In the genomic region with DNA sequence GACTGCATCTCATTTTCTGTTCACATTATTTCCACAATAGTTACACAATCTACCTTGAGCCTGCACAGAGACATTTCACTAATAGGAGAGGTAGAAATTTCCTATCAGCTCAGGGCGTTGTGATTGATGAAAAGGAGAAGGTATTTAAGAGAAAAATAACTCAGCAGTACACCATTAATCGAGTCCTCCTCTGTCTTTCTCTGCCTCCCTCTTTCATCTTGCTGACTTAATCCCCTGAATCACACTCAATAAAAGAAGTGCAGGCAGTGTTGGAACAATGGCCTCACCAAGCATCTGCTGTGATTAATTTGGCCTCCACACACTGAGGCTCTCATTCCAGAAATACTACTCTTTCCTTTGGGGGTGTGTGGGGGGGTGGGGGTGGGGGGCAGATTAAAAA, we compare ENCODE assay signal across 30 mouse cellular contexts.
DNase-seq lines count a peak whose midpoint lies in the region; ATAC-seq lines count a peak whose summit lies in the region.
"Had no signal": no experiment of that assay in that cellular context is flagged by ENCODE, and none has a peak within 500 bp of the region (broad histone marks: within the 10 kb centered on the region; RNA-seq: fewer than 3 reads in every experiment).

No protein-coding gene starts in this region.

- peaks cover 57% of the 10 kb centered on the region for H3K27me3 ChIP-seq in forebrain, embryonic 10.5 days (ENCODE audit: poor library complexity, severe bottlenecking)
- no peaks in the 10 kb centered on the region for H3K27me3 ChIP-seq in forebrain, embryonic 16.5 days (replicated peaks; ENCODE audit: control insufficient read depth, insufficient read depth, low read length)
- no peaks in the 10 kb centered on the region for H3K27me3 ChIP-seq in hindbrain, embryonic 14.5 days (ENCODE audit: control insufficient read depth, insufficient read depth, low read length)
- no peaks in the 10 kb centered on the region for H3K27me3 ChIP-seq in hindbrain, embryonic 11.5 days (ENCODE audit: control insufficient read depth, insufficient read depth, low read length)
- no peaks in the 10 kb centered on the region for H3K27me3 ChIP-seq in midbrain, embryonic 13.5 days
- H3K27me3 ChIP-seq: heart, embryonic 12.5 days; liver, embryonic 15.5 days; neural tube, embryonic 12.5 days; Patski had no signal

- H3K4me1 ChIP-seq in forebrain, embryonic 10.5 days = peaks cover 26% of the 10 kb centered on the region
- no peaks in the 10 kb centered on the region for H3K4me1 ChIP-seq in forebrain, embryonic 16.5 days (replicated peaks; ENCODE audit: control insufficient read depth, insufficient read depth, low read length)
- H3K4me1 ChIP-seq in hindbrain, embryonic 14.5 days (replicated peaks; ENCODE audit: control insufficient read depth, insufficient read depth, low read length) = no peaks in the 10 kb centered on the region
- H3K4me1 ChIP-seq in hindbrain, embryonic 11.5 days (replicated peaks; ENCODE audit: control insufficient read depth, insufficient read depth, low read length) = no peaks in the 10 kb centered on the region
- H3K4me1 ChIP-seq in midbrain, embryonic 13.5 days (replicated peaks) = peaks cover 16% of the 10 kb centered on the region
- H3K4me1 ChIP-seq: heart, embryonic 12.5 days; liver, embryonic 15.5 days; neural tube, embryonic 12.5 days had no signal

- ATAC-seq in forebrain, embryonic 16.5 days = no peak
- no peak for ATAC-seq in hindbrain, embryonic 14.5 days (ENCODE audit: low FRiP score)
- no peak for ATAC-seq in hindbrain, embryonic 11.5 days (ENCODE audit: low FRiP score)
- ATAC-seq in midbrain, embryonic 13.5 days = peak; percentile 37; the same call in 1 of the 2 replicates
- ATAC-seq: inflammation-experienced regulatory T-cells, adult 6 months; Patski had no signal

- no peak overlapping the region for H3K27ac ChIP-seq in forebrain, embryonic 10.5 days
- no peak overlapping the region for H3K27ac ChIP-seq in forebrain, embryonic 16.5 days (ENCODE audit: low read length)
- 0 out of 2 replicates have a peak overlapping the region, but pooled peaks have one; percentile 26 for H3K27ac ChIP-seq in hindbrain, embryonic 14.5 days
- H3K27ac ChIP-seq in hindbrain, embryonic 11.5 days (ENCODE audit: low read depth, low read length) = no peak overlapping the region
- H3K27ac ChIP-seq in midbrain, embryonic 13.5 days = no peak overlapping the region
- H3K27ac ChIP-seq: liver, embryonic 15.5 days; neural tube, embryonic 12.5 days had no signal

- no peaks in the 10 kb centered on the region for H3K9me3 ChIP-seq in forebrain, embryonic 10.5 days
- H3K9me3 ChIP-seq in forebrain, embryonic 16.5 days (ENCODE audit: control insufficient read depth, low read length) = 0 out of 2 replicates have a peak, but pooled peaks cover 3% of the 10 kb centered on the region
- no peaks in the 10 kb centered on the region for H3K9me3 ChIP-seq in hindbrain, embryonic 14.5 days (ENCODE audit: control insufficient read depth, low read length)
- no peaks in the 10 kb centered on the region for H3K9me3 ChIP-seq in hindbrain, embryonic 11.5 days (ENCODE audit: control insufficient read depth, low read length)
- H3K9me3 ChIP-seq in midbrain, embryonic 13.5 days = no peaks in the 10 kb centered on the region
- H3K9me3 ChIP-seq: G1E; heart, embryonic 12.5 days; liver, embryonic 15.5 days; neural tube, embryonic 12.5 days had no signal

- WGBS in forebrain, embryonic 10.5 days = 20% methylated on average over 2 of the region's 2 CpGs
- 4% methylated on average over 2 of the region's 2 CpGs for WGBS in forebrain, embryonic 16.5 days
- 2% methylated on average over 2 of the region's 2 CpGs for WGBS in hindbrain, embryonic 14.5 days
- 28% methylated on average over 2 of the region's 2 CpGs for WGBS in hindbrain, embryonic 11.5 days
- 3% methylated on average over 2 of the region's 2 CpGs for WGBS in midbrain, embryonic 13.5 days

- no peak overlapping the region for H3K4me2 ChIP-seq in forebrain, embryonic 16.5 days (ENCODE audit: low read length)
- no peak overlapping the region for H3K4me2 ChIP-seq in hindbrain, embryonic 14.5 days (replicated peaks)
- H3K4me2 ChIP-seq in hindbrain, embryonic 11.5 days (replicated peaks; ENCODE audit: low read depth, low read length) = no peak overlapping the region
- no peak overlapping the region for H3K4me2 ChIP-seq in midbrain, embryonic 13.5 days (replicated peaks)
- H3K4me2 ChIP-seq: heart, embryonic 12.5 days; liver, embryonic 15.5 days; lung, embryonic 14.5 days; neural tube, embryonic 12.5 days had no signal

- DNase-seq in forebrain, embryonic 10.5 days (ENCODE audit: extremely low spot score, low spot score) = peak; percentile 16
- DNase-seq in hindbrain, embryonic 14.5 days (ENCODE audit: low spot score) = peak; percentile 21
- no peak for DNase-seq in hindbrain, embryonic 11.5 days (ENCODE audit: low spot score)
- DNase-seq in brain, adult 2 months (ENCODE audit: low read depth, low spot score) = peak; percentile 11
- no peak for DNase-seq in urinary bladder, adult 18-20 months (ENCODE audit: low spot score in 2 of 2)
- DNase-seq in right cerebral cortex, postnatal 36 days (ENCODE audit: low spot score in 2 of 2) = no peak
- DNase-seq: adrenal gland, postnatal 10 days; cerebellum, adult 11-12 months; cerebellum, adult 9-11 months; gastrocnemius, postnatal 25 days; heart, adult 18-20 months; kidney, adult 11 months; kidney, postnatal 14 days; layer of hippocampus, adult 9-11 months; liver; lung, embryonic 14.5 days; lung, postnatal 14 days; right cerebral cortex, adult 18-20 months; right cerebral cortex, postnatal 4 days; thymus, adult 2 months had no signal

- H3K36me3 ChIP-seq in forebrain, embryonic 10.5 days (replicated peaks) = no peaks in the 10 kb centered on the region
- no peaks in the 10 kb centered on the region for H3K36me3 ChIP-seq in forebrain, embryonic 16.5 days (ENCODE audit: control insufficient read depth, insufficient read depth)
- no peaks in the 10 kb centered on the region for H3K36me3 ChIP-seq in hindbrain, embryonic 14.5 days (replicated peaks; ENCODE audit: control insufficient read depth, insufficient read depth)
- no peaks in the 10 kb centered on the region for H3K36me3 ChIP-seq in hindbrain, embryonic 11.5 days (ENCODE audit: control insufficient read depth, insufficient read depth, low read length)
- H3K36me3 ChIP-seq in midbrain, embryonic 13.5 days = no peaks in the 10 kb centered on the region
- H3K36me3 ChIP-seq: G1E; heart, embryonic 12.5 days; liver, embryonic 15.5 days; neural tube, embryonic 12.5 days had no signal

- H3K4me3 ChIP-seq in forebrain, embryonic 10.5 days = no peak overlapping the region
- no peak overlapping the region for H3K4me3 ChIP-seq in forebrain, embryonic 16.5 days (replicated peaks; ENCODE audit: low read length)
- no peak overlapping the region for H3K4me3 ChIP-seq in hindbrain, embryonic 14.5 days (replicated peaks; ENCODE audit: low read length)
- H3K4me3 ChIP-seq in hindbrain, embryonic 11.5 days (ENCODE audit: low read depth, low read length) = no peak overlapping the region
- no peak overlapping the region for H3K4me3 ChIP-seq in midbrain, embryonic 13.5 days (replicated peaks)
- H3K4me3 ChIP-seq: erythroblast, embryonic 14.5 days; heart, embryonic 12.5 days; liver, embryonic 15.5 days; myocyte; neural tube, embryonic 12.5 days had no signal

- no peak overlapping the region for H3K9ac ChIP-seq in forebrain, embryonic 16.5 days (replicated peaks; ENCODE audit: low read depth, low read length)
- H3K9ac ChIP-seq in hindbrain, embryonic 14.5 days = no peak overlapping the region
- H3K9ac ChIP-seq in hindbrain, embryonic 11.5 days (ENCODE audit: low read depth, low read length) = no peak overlapping the region
- H3K9ac ChIP-seq in midbrain, embryonic 13.5 days (replicated peaks) = no peak overlapping the region
- H3K9ac ChIP-seq: heart, embryonic 12.5 days; liver, embryonic 15.5 days; lung, embryonic 14.5 days; neural tube, embryonic 12.5 days had no signal

Comparison
In these comparisons a context has a peak if more than half of its experiments do, and no peak if none do; other contexts are left out.
1. DNase-seq: peak in forebrain, embryonic 10.5 days (single experiment), hindbrain, embryonic 14.5 days (single experiment) and brain, adult 2 months (single experiment); none in hindbrain, embryonic 11.5 days (single experiment), urinary bladder, adult 18-20 months (0 of 2) and right cerebral cortex, postnatal 36 days (0 of 2).